Mouse (Mus musculus) brain, adult 2 months (tissue): ENCODE measurements around the gene Ccdc106.

Experiments used
- DNase-seq: peaks from one replicate; pipeline ENCODE4 v3.0.0; 2011; ENCODE audit warnings: low read depth, low spot score

Gene Ccdc106

GRCm38 (mm10) chr7:5080010-5080751 is 59.8 kb downstream of the Ccdc106 start, which contains the start of gene Epn1:
TSS of gene Epn1 (plus strand) at chr7:5080235.
- peak; percentile 99 for DNase-seq

GRCm38 (mm10) chr7:5080815-5081214 is 60.5 kb downstream of the Ccdc106 start:
- DNase-seq = no peak

GRCm38 (mm10) chr7:5081241-5081640 is 60.9 kb downstream of the Ccdc106 start:
- no peak for DNase-seq

GRCm38 (mm10) chr7:5081939-5082338 is 61.6 kb downstream of the Ccdc106 start:
- no peak for DNase-seq

GRCm38 (mm10) chr7:5083325-5084105 is 63.2 kb downstream of the Ccdc106 start:
- DNase-seq = no peak

- no peak for DNase-seq
Measured at GRCm38 (mm10) chr7:5085512-5085911, 65.2 kb downstream of the Ccdc106 start.

- DNase-seq = no peak
Measured at GRCm38 (mm10) chr7:5086921-5087440, 66.6 kb downstream of the Ccdc106 start.

GRCm38 (mm10) chr7:5087886-5088285 is 67.5 kb downstream of the Ccdc106 start:
- no peak for DNase-seq

GRCm38 (mm10) chr7:5089853-5090252 is 69.5 kb downstream of the Ccdc106 start:
- DNase-seq = peak; percentile 65

GRCm38 (mm10) chr7:5091008-5091728 is 70.8 kb downstream of the Ccdc106 start:
- DNase-seq = peak; percentile 73

GRCm38 (mm10) chr7:5092381-5092780 is 72.0 kb downstream of the Ccdc106 start:
- DNase-seq = no peak

GRCm38 (mm10) chr7:5092831-5093510 is 72.6 kb downstream of the Ccdc106 start:
- DNase-seq = peak; percentile 53

- no peak for DNase-seq
Measured at GRCm38 (mm10) chr7:5098769-5099168, 78.4 kb downstream of the Ccdc106 start.

GRCm38 (mm10) chr7:5099796-5100195 is 79.4 kb downstream of the Ccdc106 start:
- peak; percentile 65 for DNase-seq

GRCm38 (mm10) chr7:5101066-5101663 is 80.8 kb downstream of the Ccdc106 start:
- DNase-seq = peak; percentile 36

- no peak for DNase-seq
Measured at GRCm38 (mm10) chr7:5102564-5102963, 82.2 kb downstream of the Ccdc106 start.

GRCm38 (mm10) chr7:5108272-5108671 is 87.9 kb downstream of the Ccdc106 start:
- DNase-seq = no peak

- DNase-seq = no peak
Measured at GRCm38 (mm10) chr7:5109301-5109700, 88.9 kb downstream of the Ccdc106 start.
